Mouse (Mus musculus) urinary bladder, postnatal 25 days (tissue): ENCODE measurements around the gene Ccdc125.
"Not testable (repeated sequence)": the region's sequence is repeated elsewhere in the genome, so short reads cannot be mapped to it uniquely, and the experiment has no call there.

Experiments
- DNase-seq: peaks from one replicate; pipeline ENCODE4 v3.0.0; 2022; ENCODE audit warnings: low spot score

The Ccdc125 gene

GRCm38 (mm10) chr13:100721656-100722055, 52.1 kb downstream of the Ccdc125 start:
- DNase-seq: no peak

DNA sequence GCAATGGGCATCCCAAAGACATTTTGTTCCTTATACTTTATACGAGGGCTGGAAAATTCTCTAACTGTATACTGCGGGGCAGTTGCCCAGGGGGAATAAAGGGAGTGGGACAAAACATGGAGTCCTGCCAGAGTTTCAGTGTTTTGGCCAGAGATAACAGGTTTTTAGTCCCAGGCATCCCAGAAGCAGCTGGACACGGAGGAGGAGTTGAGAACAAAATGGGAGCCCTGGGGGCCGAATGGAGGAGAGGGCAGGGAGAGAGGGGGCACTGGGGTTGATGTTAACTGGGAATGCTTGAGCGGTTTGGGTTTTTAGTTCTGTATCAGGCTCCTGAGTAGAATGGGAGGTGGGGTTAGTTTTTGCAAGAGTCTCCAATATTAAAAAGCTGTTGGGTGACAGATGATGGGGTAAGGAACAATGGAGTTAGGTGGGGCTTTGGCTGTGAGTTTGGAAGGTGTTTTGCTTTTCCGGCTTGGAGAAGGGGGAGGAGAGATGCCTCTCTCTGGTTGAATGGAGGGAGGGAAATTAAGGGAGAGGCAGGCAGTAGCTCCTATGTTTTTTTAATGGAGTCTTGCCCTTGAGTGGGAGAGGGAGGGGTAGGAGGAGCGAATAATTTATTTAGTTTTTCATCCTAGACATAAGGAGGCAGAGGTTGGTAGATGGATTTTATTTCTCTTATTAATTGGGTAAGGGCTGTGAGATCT, 54.7 kb downstream of the Ccdc125 start:
- DNase-seq: no peak

DNA sequence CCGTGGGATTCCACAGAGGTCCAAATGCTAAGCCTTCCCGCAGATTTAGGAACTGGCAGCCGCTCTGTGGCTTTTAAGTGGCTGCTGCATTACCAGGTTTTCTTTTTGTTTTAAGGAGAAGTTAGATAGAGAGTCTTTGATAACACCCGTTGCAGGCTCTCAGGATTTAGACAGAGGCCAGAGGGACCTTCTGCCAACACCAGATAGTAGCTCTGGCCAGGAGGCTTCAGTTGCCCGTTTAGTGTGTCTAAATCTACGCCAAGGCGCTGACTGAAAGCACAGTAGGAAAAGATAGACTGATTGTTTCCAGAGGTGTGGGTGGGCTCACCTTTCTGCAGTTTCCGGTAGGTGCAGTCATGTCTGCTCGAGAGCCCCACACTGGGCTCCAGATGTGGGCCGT, 55.7 kb downstream of the Ccdc125 start:
- no peak for DNase-seq

DNA sequence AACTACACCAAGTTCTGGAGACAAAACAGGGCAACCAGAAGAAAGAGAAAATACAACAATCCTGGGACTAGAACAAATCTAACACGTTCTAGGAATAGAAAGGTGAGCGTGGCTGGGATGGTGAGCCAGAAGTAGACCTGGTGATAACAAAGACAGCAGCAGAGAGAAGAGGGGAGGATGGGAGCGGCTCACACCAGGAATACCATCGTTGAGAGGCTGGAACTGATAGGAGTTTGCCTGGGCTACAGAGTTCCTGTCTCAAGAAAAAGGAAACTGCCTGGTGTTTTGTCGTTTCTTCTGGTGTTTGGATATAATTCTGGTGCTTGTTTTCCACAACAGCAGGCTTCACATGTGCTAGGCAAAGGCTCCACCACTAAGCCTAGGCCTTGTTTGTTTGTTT, 58.6 kb downstream of the Ccdc125 start:
- DNase-seq: no peak

- not testable (repeated sequence) for DNase-seq
Measured at GRCm38 (mm10) chr13:100728530-100728929, 59.0 kb downstream of the Ccdc125 start.

DNA sequence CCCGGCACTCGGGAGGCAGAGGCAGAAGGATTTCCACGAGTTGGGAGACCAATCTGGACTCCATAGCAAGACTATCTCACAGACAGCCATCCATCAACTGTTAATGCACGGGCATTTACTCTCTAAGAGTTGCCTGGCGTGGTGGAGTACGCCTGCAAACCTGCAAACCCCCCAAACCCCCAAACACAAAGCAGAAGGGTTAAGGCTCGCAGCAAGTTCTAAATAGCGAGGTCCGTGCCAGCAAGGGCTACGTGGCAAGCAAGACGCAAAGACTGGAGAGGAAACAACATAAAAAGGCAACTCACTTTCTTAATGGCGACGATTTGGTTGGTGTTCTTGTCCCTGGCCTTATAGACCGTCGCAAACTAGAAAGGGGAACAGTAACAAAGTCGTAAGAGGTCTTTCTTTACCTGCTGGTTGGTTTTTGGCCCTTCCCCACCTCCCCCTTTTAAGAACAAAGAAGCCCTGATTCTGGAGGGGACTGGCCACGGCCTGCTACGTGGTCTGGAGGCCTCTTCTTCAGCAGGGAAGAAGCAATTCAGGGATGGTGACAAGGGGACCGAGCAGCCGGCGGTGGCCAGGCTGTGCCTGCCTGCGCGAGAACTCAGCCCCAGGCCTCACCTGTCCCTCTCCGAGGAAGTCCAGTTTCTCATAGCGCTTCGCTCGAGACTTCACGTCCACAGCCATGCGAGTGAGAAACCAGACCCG, 60.8 kb downstream of the Ccdc125 start:
- DNase-seq: peak; percentile 10

- DNase-seq: peak; percentile 88
Measured at GRCm38 (mm10) chr13:100730861-100731176, 61.3 kb downstream of the Ccdc125 start, which contains the start of gene Cdk7. Gene Cdk7 (minus strand): TSS chr13:100730939.

GRCm38 (mm10) chr13:100731462-100732046, 62.0 kb downstream of the Ccdc125 start:
- DNase-seq: not testable (repeated sequence)

DNA sequence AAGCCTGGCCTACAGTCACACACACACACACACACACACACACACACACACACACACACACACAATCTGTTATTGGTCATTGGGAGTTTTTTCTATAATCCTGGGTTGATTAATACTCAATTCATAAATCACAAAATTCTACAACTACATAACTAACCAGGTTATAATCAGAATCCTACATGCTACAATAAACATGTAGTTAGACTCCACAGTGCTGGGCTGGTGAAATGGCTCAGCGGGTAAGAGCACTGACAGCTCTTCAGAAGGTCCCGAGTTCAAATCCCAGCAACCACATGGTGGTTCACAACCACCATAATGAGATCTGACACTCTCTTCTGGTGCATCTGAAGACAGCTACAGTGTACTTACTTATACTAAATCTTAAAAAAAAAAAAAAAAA, 63.2 kb downstream of the Ccdc125 start:
- DNase-seq: no peak

DNA sequence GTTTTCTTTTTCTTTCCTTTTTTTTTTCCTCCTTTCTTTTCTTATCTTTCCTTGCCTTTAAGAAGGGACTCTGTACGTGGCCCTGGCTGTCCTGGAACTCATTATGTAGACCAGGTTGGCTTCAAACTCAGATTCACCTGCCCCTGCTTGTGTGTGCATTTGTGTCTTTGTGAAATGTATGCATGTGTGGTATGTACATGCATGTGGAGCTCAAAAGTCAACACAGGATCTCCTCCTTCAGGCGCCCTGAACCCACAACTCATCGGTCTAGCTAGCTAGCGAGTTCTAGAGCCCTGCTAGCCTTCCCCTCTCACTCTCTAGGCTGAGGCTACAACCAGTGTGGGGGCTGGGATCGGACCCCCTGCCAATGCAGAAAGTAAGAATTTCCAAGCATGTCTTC, 73.3 kb downstream of the Ccdc125 start:
- no peak for DNase-seq

DNA sequence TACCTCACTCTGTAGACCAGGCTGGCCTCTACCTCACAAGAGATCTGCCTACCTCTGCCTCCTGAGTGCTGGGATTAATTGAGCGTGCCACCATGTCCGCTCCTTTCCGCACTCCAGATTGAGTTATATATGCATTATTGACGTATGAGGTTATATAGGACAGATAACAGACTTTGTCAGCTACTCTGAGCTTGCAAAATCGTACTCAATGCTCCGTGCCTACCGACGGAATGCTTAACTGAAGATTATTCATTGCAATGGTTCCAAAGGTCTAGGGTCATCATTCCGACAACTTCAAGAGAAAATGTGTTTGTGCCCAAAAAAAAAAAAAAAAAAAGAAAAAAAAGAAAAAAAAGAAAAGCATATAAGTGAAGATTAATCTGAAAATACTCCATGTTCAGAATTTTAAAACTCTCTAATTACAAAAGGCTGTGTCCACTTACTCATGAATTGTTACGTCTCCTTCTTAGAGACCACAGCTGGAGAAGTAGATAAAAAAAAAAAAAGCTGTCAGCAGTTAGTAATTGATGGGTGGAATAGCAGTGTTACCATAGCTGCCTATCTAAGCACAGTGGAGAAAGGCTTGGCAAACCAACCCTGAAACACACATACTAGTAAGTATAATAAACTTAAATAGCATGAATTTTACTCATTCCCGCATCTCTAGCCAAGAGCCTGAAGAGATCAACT, 74.0 kb downstream of the Ccdc125 start:
- no peak for DNase-seq

DNA sequence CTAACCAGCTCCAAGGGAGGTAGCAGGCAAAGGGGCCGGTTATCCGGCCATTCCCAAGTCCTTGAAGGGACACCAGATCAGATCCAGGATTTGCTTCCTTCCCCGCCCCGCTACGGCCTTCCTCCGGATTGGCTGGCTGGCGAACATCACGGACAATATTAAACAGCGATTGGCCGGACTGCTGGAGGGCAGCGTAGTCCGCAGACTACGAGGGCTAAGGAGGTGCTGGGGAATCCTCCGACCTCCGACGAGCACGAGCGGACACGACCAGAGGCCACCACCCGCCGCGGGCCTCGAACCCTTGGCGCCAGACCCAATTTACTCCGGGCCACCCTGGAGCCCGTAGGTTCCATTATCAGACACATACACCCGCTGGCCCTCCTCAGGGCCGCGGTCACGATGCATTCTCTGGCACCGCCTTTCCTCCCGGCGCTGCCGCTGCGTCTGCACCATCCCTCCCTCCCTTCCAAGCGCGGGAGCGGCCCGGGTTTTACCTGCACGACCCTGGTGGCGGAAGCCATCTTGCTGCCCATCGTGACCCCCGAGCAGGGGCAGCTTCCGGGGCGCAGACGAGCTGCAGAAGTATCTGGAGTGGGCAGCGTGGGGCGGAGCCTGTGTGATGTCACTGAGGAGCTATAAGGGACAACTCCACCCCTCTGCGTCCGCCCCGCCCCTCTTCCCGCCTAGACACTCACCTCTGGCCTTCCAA, 74.7 kb downstream of the Ccdc125 start, which contains the start of gene Mrps36:
TSS of gene Mrps36 (minus strand) at position 624 of the 709 bp plus-strand sequence.
- peak; percentile 89 for DNase-seq

- no peak for DNase-seq
Measured at GRCm38 (mm10) chr13:100746090-100746489, 76.6 kb downstream of the Ccdc125 start.
